Mouse (Mus musculus): ENCODE measurements around the gene Orc6. TPM values are rescaled to one million over a fixed set of nuclear protein-coding genes. Genes with fewer than 3 reads are reported as not detected.

The Orc6 gene
- 61.5 and 63.4 TPM in 2 replicates for polyA plus RNA-seq (2015; fragmentation: Nextera tagmentation; extraction: Ambion mirVana)

DNA sequence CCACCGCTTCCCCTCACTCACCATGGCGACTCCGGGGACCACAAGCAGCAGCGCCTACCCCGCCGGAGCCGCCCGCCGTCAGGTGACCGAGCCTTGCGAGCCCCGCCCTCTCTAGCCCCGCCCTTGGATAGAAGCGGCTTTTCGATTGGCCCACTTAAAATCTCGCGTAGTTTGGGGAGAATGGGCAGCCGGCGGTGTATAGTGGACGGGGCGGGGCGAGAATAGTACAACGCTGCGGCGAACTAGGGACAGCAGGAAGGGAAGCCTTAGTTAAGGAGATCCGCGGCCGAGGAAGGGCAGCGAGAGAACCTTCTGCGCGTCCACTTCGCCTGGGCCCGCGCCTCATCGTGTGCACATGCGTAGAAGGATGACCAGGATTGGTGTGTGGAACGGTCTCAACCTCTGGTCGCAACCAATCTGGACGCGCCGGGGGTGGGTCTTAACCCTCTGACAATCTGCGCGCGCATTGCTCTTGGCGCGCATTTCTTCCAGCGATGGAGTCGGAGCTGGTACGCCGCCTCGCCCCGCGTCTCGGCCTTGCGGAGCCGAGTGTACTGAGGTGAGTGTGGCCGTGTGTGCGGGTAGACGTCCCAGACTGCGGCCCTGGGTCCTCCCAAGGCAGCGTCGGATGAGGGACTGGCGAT, at the start of gene Orc6, which contains the start of gene Vps35:
TSS of gene Orc6 (plus strand) at position 199 of the 644 bp plus-strand sequence.
TSS of gene Vps35 (minus strand) at position 369 of the 644 bp plus-strand sequence.

Other genes starting within 250 kb of the Orc6 start
- gene Fbxw9, start 239.6 kb upstream of the Orc6 start, polyA plus RNA-seq (2015; fragmentation: Nextera tagmentation; extraction: Ambion mirVana), result 33.5 and 34.5 TPM in 2 replicates
- gene Gm5741, start 231.7 kb upstream of the Orc6 start, polyA plus RNA-seq (2015; fragmentation: Nextera tagmentation; extraction: Ambion mirVana), result not detected in 2 replicates
- 54.9 and 58.6 TPM in 2 replicates for gene Dhps, start 227.9 kb upstream of the Orc6 start, polyA plus RNA-seq (2015; fragmentation: Nextera tagmentation; extraction: Ambion mirVana)
- 109 and 143 TPM in 2 replicates for gene Wdr83os, start 218.9 kb upstream of the Orc6 start, polyA plus RNA-seq (2015; fragmentation: Nextera tagmentation; extraction: Ambion mirVana)
- 23.8 and 33.0 TPM in 2 replicates for gene Wdr83, start 218.3 kb upstream of the Orc6 start, polyA plus RNA-seq (2015; fragmentation: Nextera tagmentation; extraction: Ambion mirVana)
- gene Man2b1, start 216.4 kb upstream of the Orc6 start, polyA plus RNA-seq (2015; fragmentation: Nextera tagmentation; extraction: Ambion mirVana), result 30.0 and 40.0 TPM in 2 replicates
- 1.4 and 2.2 TPM in 2 replicates for gene Zfp791, start 176.5 kb upstream of the Orc6 start, polyA plus RNA-seq (2015; fragmentation: Nextera tagmentation; extraction: Ambion mirVana)
- not detected in 2 replicates for gene Cks1brt, start 147.7 kb upstream of the Orc6 start, polyA plus RNA-seq (2015; fragmentation: Nextera tagmentation; extraction: Ambion mirVana)
- not detected in 2 replicates for gene Olfr371, start 73.6 kb upstream of the Orc6 start, polyA plus RNA-seq (2015; fragmentation: Nextera tagmentation; extraction: Ambion mirVana)
- 140 and 147 TPM in 2 replicates for gene Vps35, start 170 bp downstream of the Orc6 start, polyA plus RNA-seq (2015; fragmentation: Nextera tagmentation; extraction: Ambion mirVana)
- gene Mylk3, start 86.7 kb downstream of the Orc6 start, polyA plus RNA-seq (2015; fragmentation: Nextera tagmentation; extraction: Ambion mirVana), result 1.9 and 3.2 TPM in 2 replicates
- 78.2 and 113 TPM in 2 replicates for gene 4921524J17Rik, start 133.2 kb downstream of the Orc6 start, polyA plus RNA-seq (2015; fragmentation: Nextera tagmentation; extraction: Ambion mirVana)
- 15.6 and 18.0 TPM in 2 replicates for gene Gpt2, start 192.9 kb downstream of the Orc6 start, polyA plus RNA-seq (2015; fragmentation: Nextera tagmentation; extraction: Ambion mirVana)

All from adrenal gland, postnatal 0 days (tissue).